Mouse (Mus musculus) left cerebral cortex, adult 11 months (tissue): Measurements from ENCODE around the gene Stard13.

Experiments
- DNase-seq: peaks from one replicate; pipeline ENCODE4 v3.0.0; 2022; ENCODE audit warnings: low spot score

The Stard13 gene

DNA sequence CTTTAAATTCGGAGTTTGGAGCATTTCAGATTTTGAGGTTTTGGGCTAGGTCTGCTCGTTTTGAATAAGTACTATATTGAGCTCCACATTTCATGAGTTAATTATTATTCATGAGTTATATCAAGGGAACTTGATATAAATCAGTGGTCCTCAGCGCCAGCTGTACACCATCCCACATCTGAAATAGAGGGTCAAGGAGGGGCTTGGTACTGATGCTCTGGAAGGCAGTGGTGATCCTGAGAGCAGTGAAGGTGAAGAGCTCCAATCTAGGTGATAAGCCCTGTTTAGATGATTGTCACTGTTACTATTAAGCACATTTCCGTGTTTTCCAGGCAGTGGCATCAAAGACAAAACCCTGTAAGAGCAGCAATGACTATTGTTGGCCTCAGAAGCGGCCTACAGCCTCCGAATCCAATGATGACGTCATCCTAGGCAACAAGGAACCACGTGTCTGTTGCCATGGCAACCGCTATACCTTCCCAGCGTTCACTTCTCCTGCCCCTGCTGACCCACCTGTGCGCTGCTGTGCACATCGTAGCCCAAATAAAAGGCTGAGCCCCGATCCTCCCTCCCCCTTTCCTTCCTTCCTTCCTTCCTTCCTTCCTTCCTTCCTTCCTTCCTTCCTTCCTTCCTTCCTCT, 5.2 kb downstream of the Stard13 start:
- no peak for DNase-seq

DNA sequence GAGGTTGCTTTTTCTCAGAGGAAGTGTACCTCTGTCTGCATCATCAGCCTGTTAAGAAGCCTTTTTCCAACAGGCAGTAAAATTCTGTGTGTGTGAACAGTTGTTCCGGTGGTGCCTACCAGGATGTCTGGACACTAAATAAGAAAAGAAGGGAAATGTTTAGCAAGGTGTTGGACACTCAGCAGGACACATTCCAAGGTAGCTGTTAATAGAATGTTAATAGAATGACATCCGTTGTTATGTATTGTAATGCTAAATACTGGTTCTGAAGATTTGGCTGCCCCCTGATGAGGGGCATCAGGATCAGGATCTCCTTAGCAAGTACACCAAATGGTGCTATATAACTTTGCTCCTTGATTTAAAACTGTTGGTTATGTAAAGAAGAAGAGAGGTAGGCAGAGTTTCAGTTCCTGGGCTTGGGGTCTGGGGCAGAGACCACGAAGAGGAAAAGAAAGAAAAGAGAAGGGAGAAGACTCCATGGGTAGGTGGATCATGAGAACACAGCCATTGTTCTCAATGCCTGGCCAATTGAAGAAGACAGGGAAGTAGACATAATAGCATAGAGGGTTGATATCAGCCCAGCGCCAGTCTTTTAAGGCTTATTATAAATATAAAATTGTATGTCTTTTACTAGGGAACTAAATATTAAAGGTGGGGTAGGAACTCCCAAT, 9.8 kb downstream of the Stard13 start:
- DNase-seq: no peak

DNA sequence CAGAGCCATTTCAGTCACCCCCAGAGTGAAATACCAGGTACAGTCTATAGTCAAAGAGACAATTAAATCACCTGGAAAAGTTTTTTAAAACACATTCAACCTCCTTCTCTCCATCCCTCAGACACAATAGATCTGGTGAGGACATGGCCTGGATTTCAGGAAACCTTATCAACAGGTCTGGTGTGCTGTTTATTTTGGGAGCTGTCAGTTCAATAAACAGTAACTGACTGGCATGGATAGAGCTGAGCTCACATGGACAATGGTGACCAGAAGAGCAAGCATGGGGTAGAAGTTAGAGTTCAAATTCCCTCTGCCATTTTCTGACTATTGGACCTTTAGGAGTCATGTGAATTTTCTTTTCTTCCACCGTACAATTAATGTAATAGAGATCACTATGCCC, 10.8 kb downstream of the Stard13 start:
- DNase-seq: no peak

DNA sequence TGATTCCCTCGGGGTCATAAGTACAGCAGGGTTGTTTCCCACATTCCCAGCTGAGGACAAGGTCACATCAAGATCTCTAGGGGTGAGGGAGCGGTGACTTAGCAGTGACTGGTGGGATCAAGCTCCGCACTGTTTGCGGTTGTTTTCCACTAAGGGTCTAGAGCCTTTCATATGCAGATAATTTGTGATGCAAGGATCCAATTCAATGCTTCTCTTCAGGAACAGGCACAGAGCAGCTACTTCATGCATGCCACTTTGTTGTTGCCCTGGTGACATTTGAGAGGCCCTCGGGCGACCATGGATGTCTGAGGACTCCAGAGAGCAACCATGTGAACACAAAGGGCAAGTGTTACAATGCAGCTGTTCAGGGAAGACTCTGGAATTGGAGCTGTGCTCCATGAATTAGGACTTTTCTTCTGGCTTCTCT, 14.9 kb downstream of the Stard13 start:
- DNase-seq: no peak

DNA sequence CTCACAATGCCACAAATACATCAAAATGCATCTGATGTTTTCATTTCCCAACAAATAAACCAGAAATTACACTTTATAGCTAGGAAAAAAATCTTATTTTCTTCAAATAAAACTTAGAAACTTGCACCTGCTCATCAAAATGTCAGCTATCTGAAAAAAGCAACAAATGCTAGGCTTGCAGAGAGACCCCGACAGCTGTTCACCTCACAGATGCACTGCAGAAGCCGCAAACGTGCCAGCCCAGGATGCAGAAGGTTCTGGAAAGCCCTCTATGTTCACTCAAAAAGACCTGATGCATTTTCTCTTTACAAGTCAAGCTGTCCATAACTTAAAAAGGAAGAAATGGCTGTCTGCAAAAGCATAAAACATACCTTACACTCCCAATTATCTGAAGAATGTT, 20.5 kb downstream of the Stard13 start:
- DNase-seq: no peak

DNA sequence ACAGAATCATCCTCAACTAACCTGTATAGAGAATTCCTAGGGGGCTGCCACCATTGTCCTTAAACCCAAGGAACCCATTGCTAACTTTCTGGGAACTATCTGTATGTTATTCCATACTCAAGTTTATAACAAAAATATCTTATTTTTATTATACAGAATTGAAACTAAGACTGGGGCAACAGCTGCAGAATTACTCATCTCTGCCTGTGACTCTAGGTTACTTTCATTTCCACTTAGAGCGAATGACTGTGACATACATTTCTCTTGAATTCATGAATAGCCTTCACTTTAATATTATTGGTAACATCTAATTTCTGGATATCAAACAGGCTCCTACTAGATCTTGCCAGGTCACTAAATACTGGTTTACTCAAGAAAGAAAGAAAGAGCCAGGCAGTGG, 22.8 kb downstream of the Stard13 start:
- no peak for DNase-seq

DNA sequence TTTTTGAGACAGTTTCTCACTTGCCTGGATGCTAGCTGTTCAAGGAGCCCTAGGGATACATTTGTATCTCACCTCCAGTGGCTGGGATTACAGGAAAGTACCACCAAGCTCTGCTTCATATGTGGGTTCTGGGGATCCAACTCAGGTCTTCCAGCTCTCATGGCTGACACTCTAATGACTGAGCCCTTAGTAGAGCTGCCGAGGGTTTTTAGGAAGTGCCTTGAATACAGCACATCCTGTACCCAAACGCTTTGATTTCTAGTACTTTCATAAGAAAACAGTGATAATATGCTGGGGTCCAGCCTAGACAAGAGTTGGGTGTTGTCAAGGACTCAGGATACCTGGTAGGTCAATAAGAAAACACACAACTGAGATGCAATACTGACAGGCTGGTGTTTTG, 23.6 kb downstream of the Stard13 start:
- no peak for DNase-seq

DNA sequence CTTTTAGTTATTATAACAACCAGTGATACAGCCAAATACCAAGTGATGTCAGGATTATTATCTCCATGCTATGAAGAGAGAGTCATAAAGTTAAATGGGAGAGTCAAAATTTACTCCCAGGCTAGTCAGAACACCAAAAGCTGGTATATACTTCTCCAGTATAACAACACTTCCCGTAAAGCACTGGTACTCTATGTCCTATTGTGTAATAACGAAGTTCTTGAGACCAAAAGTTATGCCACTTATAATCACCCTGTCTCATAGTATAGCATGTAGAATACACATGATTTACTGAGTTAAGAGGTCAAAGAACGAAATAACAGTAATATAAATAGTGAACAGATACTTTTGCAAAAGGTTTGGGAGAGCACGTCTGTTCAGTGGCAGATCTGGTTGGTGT, 28.6 kb downstream of the Stard13 start:
- no peak for DNase-seq

DNA sequence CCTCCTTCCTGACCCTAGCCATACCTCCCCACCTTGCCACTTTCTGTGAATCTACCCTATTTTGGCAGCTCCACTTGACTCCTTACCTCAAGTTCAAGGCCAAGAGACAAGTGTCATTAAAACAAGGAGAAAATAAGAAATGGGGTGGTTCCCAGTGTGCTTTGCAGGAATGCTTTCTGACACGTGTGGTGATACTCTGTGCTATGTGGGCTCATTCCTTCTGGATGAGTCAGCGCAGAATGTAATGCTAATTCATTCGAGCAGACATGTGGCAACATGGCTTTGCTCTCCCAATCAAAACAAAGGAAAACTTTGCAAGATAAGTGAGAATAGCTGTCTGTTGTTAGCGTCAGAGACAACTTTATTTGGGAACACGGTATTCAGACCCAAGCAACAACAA, 30.7 kb downstream of the Stard13 start:
- no peak for DNase-seq

DNA sequence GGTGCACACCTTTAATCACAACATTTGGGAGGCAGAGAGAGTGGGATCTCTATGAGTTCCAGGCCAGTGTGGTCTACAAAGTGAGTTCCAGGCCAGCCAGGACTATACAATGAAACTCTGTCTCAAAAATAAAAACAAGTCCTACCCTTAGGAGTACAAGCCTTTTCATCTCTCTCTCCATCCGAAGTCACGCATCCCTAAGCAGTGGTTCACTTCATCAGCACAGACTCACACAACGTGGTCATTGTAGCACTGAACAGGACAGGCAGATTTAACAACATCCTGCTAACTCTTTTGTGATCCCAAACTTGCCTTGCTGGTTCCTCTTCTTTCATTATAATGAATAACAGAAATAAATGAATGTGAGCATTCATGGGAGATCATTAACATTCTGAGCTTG, 32.4 kb downstream of the Stard13 start:
- no peak for DNase-seq

DNA sequence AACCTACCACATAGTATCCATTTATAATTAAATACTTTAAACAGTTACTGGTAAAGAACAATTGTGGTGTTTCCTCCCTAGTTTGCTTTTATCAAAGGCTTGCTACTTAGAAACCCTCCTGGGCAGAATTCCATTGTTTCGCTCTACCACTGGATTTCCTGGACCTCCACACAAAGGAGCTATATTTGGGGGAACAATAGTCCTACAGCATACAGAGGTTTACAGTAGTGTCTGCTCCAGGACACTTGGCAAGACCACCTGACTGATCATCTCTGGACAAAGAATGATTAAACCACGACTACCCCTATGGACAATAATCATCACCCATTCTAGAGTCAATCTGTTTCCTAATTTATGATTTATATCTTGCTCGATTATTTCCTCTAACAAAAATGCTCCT, 34.4 kb downstream of the Stard13 start:
- DNase-seq: no peak

DNA sequence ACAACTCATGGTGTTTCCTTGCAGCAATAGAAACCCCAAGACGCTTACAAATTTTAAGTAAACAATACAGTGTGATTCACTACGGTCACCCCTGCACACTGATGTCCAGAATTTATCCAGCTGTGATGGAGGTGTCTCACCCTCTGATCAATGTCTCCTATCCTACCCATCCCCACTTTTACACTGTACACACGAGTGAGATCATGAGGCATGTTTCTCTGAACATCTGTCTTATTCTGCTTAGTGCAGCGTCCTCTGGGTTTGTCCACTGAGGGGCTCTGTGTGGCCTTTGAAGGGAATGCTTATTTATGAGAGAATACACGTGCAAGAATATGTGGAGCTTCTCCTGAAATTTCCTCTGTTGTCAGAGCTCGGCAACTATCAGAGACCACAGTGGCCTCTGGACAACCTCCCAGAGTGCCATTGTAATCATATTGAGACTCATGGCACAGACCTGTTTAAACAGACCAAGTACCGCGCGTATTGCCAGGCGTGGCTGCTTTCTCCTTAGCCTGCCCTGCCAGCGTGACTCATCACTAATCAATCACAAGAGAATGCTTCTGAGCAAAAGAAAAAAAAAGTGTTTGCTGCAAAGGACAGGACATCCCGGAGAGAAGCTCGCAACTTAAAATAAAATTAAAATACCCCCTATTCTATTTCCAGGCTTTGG, 36.9 kb downstream of the Stard13 start:
- no peak for DNase-seq

DNA sequence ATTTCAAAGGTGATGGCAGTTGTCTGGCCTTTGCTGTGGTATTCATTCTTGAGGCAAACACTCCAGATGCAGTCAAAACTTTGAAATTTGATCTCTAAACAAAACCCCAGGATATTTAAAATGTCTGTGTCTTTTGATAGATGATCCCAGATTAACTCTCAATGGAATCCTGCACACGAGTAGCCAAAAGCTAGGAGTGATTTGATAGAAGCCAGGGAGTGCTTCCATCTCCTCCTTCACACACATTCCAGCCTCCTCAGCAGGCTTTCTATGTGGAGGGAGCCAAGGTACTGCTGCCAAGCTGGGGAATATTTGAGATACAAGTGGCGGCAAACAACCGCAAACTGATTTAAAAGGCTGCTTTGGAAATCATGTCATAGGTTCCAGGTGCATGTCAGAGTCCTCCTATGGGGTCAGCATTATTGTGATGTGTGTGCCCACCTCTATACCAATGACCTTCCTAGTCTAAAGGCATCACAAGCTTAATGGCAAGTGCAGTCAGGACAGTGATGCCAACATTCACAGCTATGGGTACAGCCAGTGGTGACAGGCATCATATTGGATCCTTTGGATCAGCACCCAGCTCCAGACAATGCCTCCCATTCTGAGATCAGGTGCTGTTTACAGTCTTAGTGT, 39.6 kb downstream of the Stard13 start:
- no peak for DNase-seq

DNA sequence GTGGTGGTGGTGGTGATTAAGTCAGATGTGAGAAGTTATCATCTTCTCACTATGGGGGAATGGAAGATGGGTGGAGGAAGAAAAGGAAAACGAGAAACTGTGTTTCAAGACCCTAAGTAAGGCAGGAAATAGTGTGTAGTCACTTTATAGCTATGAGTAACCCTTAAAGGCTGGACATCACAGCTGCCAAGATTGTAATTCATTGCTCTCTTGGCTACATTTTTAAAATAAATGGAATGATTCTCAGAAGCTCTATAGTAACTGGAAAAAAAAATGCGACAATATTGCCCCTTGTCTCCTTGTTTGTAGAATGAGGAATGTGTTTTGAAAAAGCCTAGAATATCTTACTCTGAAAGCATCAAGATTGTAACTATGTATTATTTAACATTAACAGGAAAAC, 41.4 kb downstream of the Stard13 start:
- no peak for DNase-seq

DNA sequence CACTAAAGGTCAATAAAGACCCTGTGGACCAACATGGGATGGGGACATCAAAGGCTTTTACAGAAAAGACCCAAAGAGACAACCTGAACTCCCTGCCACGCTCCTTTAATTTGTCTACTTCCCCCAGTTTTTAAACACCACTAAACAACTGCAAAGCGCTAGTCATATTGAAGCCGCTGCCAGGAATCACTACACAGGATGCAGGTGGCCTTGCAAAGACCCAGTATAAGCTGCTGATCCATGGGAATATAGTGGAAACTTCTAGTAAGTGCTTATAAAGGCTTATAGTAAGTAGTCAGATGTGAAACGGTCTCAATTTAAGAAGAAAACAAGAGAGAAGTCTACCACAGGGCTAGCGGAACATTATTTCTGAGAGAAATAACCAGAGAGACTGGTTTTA, 42.9 kb downstream of the Stard13 start:
- DNase-seq: no peak

DNA sequence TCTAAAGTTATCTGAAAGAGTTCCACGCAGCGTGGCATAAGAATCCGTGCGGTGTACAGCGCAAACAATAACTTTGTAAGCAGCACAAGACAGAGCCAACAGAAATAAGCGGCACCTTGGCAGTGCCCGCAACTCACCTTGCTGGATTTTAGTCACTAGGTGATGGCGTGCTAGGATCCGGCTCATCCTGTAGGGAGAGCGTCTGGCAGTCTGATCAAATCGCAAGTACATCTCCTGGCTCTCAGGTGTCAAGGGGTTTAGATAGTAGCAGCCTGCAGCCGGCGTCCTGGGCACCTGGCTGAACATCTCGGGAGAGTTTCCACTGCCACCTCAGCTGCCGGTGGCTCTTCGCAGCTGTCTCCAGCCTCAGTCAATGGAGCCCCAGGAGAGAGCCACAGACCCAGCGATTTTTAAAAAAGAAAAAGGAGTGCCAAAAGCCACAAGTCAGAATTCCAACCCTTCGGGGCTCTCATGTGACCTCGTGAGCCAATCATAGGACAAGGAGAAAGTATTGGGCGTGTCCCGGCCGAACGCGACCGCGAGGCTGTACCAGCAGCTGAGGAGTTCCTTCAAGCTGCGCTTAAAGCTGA, 43.8 kb downstream of the Stard13 start:
- no peak for DNase-seq

DNA sequence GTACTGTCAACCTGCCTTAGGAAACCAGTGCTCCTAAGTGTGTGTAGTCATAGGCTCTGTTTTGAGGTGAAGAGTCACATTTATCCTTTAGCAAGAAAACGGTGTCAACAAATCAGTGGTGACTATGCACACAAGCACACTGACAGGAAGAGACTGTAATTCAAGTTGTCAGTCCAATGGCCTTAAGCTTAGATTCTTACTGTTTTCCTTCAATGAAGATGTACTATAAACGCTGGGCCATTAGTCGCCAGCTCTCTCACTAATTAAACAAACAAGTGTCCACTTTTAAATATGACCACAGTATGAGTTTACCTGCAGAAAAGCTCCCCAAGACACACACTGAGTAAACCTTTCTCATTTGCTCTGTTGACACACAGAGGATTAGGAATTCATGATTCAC, 44.3 kb downstream of the Stard13 start:
- DNase-seq: no peak

DNA sequence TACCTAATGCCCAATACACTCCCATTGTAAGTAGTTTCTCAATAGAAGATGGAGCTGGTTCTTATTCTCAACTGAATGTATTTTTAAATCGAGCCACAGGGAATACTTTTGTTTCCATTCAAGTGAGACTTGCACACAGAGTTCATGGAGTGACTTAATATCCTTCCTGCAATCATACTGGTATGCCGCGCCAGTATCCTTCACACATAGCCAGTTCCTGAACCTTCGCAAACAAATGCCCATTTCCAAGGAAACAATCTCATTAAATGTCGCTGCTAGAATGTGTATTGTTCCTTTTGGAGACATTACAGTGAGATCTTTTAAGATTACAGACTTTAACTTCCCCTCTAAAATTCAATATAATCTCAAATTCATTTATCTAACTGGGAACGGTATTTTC, 45.0 kb downstream of the Stard13 start:
- no peak for DNase-seq

DNA sequence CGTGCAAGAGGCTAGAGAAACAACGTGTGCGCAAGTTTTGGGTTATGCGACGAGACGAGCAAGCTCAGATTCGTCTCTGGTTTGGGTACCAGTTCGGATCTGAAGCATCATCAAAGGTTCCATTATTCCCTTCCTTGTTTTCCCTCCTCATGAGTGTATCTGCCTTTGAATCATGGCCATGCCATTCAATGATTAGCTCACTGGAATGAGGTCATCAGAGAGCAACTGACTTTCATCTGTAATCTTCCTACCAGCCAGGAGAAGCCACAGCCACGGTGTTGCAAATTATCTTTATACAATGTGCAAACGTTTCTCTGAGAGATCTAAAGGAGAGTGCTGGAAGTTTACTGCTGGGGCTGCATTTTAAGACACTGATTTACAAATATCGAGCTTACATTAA, 46.3 kb downstream of the Stard13 start:
- no peak for DNase-seq

DNA sequence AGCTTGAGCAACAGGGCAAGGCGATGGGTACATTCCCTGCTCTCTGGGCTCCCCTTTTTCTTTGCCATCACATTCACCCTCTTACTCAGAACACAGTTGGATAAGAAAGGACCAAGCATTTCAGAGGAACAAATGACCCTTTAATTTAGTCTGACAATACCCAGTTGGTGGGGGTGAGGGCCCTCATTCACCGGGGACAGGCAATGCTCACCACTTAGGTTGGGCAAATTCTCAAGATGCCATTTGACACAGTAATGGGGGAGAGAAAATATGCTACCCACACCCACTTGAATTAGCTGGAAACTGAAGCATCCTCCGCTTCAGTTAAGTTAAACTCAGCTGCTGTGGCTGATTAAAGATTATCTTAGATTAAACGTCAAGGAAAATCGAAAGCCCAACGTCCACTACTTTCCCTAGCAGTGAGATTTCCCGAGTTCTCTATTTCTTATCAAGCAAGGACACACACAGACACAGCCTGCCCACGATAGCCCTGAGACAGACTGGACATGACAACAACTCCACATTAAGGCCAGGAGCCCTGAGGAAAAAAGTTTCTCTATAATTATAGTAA, 48.3 kb downstream of the Stard13 start:
- no peak for DNase-seq

DNA sequence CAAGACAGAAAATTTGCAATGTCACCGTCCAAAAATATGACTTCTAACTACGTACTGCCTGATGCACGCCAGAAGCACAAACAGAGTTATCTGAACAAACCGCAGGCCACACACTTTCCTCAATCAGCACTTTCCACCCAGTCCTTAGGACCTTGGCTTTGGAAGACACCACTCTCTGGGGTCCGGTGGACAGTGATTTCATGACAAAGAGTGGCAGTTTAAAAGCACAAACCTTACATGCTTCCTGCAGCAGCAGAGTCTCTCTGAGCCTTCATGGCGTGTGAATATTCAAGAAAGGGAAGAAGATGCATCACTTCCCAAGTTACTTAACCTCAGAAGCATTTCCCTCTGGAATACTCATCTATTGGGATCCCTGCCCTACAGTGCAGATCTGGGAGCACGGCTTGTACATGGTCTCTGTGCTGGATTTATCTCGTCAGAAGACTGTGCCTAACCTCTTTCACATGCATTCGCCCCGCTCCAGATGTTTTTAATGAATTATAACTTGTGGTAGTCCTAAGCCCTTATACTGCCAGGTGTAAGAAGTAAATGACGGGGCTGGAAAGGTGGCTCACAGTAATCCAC, 49.9 kb downstream of the Stard13 start:
- DNase-seq: no peak

DNA sequence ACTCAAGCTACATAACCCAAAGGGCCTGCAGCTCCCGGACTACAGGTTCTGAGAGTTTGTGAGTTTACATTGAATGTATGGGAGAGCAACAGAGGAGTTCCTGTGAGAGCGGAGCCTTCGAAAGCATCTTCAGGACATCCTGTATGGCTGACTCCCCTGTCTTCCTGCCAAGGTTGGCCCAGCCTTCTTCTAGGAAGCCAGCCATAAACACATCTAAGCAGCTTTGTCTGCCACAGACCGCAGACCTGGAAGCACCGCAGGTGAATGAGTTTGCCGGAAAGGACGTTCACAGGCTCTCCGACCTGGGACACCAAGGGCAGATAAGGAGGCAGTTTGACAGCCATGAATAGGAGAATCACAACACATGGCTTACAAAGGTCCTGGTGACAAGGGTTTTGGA, 52.3 kb downstream of the Stard13 start:
- DNase-seq: no peak
